Mouse (Mus musculus) spleen, adult 12 weeks (tissue): Measurements from ENCODE around the gene Spo11.

Experiments used
- DNase-seq: peaks from one replicate; pipeline ENCODE4 v3.0.0; 2022; ENCODE audit warnings: low spot score

Spo11 gene

DNA sequence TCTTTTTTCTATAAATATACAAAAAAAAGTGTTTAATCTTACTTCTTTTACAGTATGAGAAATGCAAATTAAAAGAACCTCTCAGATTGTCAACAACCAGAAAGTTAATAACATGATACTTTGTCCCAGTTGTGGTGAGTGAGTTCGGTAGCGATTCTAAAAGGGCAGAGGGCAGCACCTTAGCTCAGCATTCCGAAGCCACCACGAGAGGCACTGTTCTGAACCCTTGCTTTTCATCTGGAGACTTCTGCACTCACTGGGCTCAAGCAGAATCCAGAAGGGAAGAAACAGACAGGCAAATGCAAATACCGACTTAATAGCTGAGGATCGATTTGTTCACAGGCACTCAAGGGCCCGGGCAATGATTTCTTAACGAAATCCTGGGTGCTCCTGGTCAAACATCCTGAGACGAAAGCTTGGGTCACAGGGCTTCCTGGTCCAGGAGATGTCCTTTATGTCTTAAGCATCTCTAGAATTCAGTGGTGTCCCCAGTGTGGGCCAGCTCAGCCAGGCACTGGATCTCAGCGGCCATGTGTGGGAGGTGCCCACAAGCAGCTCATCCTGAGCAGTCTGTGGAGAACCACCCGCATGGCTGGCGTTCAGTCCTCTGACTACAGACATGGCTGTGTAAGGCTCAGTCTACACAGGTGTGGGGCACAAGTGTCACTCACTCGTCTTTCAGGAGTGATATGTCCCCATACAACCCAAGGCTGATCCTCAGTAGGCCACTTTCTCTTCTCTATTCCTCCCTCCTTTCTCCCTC lies 18.3 kb upstream of the Spo11 start:
- DNase-seq, result no peak

GRCm38 (mm10) chr2:172960350-172960749 lies 17.1 kb upstream of the Spo11 start:
- no peak for DNase-seq

GRCm38 (mm10) chr2:172961211-172961610 lies 16.3 kb upstream of the Spo11 start:
- no peak for DNase-seq

DNA sequence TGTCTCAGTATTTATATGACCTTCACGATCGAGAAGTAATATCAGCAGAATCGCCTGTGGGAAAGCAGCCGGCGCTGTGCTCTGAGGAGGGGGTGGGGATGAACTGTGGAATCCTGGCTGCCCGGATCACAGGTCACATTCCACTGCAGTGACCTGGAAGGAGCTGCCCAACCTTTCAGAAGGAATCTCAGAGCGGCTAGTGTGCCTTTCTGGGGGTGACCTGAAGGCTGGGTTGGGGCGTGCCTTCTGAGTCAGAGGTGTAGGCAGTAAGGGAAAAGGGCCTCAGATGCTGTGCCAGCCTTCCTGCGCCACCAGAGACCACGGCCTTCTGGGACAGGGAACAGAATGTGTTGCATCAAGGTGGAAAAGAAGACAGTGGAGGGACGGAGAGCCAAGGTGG lies 12.3 kb upstream of the Spo11 start:
- DNase-seq, result no peak

DNA sequence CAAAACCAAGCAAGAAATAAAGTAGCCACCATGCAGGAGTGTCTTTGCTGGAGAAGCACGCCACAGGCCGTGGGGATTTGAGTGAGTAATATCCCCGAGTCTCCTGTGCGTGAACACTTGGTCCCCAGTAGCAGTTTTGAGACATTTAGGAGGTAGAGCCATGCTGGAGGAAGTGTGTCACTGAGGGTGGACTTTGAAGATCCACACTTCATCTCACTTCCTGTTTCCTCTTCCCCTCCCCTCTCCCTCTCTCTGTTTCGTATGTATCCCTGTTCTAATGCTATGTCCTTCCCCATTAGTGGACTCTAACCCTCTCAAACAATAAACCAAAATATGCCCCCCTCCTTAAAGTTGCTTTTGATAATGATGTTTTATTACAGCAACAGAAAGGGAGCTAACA lies 11.0 kb upstream of the Spo11 start:
- no peak for DNase-seq

DNA sequence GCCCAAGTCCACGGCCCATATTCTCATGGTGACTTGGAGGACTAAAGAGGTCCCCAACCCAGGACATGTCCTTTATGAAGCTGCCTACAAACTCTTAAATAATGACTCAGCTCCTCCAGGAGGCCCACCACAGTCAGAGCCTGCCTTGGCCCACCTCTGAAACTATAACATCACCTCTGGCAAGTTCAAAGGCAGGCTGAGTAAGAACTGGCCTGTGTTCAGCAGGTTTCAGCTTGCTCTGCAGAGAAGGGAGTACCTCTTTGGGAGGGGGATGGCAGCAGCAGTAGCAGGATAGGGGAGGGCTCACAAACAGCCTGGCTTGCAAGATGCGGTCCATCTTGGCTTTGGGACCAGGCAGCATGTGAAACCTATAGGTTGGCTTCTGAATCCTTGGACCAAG lies 5.6 kb upstream of the Spo11 start:
- no peak for DNase-seq

GRCm38 (mm10) chr2:172973806-172974565 lies 3.5 kb upstream of the Spo11 start:
- no peak for DNase-seq

DNA sequence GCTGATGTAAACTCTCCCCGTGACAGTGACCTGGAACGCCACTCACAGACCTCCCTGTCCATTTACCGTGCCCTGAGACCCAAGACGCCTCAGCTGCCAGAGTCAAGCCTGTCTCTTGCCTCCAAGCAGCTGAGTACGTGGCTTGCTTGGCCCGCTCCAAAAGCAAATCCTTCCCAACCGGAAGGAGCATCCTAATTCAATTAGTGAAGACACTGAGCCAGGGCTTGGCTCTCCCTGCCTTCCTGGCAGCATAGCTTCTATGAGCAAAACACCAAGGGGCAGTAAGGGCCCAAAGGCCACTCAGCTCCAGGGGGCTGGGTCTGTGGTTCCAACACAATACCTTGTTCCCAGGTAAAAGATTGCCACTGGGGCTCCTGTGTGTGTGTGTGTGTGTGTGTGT lies 2.8 kb upstream of the Spo11 start:
- DNase-seq, result no peak

GRCm38 (mm10) chr2:172975159-172975558 lies 2.3 kb upstream of the Spo11 start:
- DNase-seq, result no peak

GRCm38 (mm10) chr2:172976661-172977238 lies 750 bp upstream of the Spo11 start:
- DNase-seq, result no peak

DNA sequence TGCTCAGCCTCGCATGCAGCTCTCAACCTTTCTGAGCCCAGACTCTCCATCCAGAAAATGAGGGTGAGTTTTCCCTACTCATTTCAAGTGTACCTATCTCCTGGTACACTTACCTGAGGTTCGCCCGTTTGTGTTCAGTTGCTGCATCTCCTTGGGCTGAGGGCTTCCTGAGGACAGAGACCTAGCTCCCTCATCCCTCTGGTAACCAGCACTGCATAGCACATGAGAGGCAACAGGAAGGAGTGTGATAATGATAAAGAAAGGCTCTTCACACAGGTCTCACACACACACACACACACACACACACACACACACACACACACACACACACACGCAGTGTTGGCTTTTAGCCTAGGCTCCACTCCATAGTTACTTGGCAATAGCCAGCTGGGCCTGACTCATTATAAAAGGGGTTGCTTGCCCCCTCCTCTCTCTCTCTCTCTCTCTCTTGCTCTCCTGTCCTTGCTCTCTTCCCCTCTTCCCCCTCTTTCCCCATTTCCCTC lies 682 bp downstream of the Spo11 start:
- no peak for DNase-seq

GRCm38 (mm10) chr2:172979666-172980345 lies 2.3 kb downstream of the Spo11 start:
- DNase-seq, result no peak

DNA sequence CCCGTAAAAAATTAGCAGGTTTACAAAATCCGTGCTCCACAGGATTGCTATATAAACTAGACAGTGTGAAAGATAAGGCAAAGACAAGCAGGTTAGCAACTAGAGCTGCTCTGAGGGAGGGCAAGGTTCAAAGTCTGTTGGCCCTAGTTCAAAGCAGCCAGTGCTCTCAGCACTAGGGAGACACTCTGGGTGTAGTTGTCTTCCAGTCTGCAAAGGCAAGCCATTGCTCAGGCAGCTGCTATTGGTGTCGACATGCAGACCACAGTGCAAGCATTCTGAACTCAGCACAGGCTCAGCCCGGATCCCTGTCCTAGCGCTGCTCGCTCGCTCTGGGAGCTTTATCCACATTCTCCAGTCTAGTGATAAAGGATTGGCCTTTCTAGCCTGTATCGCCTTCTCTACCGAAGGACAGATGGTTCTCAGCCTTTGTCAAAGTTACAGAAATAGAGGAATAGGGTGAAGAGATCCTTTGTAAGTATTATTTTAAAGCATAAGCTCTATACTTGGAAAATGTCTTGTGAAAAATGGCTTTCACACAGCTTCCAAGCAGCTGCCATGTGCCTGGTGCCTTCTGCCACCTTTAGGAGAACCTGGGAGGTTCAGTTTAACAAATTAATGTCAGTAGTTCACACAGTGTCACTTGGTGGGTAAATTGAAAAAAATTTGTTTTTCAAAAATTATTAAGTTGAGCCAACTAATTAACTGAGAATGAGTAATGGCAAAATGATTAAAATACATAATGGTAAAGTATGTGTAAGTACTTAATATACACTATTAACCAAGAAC lies 5.5 kb downstream of the Spo11 start:
- no peak for DNase-seq

DNA sequence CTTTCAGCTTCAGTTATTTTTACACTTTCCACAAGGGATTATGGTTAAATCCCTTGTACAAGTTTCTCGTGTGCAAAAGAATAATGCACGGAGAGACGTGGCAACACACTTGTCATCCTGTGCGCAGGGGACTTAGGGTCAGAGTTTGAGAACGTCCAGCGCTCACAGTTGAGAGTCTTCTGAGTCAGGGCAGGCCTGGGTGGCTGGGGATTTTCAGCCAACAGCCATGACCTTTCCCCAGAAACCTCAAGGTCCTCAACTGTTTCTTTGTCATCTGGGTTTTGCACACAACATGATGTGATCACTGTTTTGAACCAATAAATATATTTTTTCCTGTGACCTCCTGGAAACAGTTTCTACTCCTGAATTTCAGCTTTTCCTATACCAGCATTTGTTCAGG lies 12.7 kb downstream of the Spo11 start:
- no peak for DNase-seq

- DNase-seq, result peak; percentile 44
Observed at GRCm38 (mm10) chr2:172996207-172996606, 18.7 kb downstream of the Spo11 start.

DNA sequence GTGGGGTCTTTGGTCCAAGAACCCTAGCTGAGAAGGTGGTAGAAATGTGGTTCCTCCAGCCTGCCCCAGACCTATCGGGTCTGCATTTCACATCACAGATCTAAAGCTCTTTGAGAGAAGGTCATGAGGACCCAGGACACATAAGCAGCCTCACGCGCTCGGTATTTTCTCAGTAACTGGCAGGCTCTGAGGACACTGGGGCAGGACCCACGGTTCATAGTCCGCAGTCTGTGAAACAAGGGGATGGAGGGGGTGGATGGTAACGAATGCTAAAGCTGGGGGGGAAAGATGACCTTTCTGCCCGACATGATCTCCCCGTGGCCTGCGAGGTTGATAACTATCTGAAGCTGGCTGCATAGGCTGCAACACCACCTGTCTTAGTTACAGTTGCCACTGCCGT lies 20.2 kb downstream of the Spo11 start:
- DNase-seq, result no peak

DNA sequence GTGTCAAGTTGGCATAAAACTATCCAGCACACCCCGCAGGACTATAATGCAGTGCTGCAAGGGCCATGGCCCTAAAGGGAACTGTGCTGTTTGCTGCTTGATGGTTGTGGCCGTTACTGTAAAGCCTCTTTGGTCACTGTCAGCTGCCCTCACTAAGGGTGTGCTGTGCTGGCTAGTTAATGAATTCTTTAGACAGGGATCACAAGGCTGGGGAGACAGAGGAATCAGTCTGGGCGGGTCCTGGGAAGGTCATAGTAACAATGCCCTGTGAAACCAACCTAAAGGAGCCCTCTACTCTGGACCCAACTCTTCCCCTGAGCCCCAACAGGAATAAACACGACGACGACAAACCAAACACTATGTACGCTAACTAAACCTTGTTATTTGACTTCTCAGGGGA lies 21.0 kb downstream of the Spo11 start:
- no peak for DNase-seq

- peak; percentile 100 for DNase-seq
Observed at GRCm38 (mm10) chr2:172999630-173000284, 22.3 kb downstream of the Spo11 start, which contains the start of gene Rae1. TSS of gene Rae1 (plus strand) at chr2:173000117.

DNA sequence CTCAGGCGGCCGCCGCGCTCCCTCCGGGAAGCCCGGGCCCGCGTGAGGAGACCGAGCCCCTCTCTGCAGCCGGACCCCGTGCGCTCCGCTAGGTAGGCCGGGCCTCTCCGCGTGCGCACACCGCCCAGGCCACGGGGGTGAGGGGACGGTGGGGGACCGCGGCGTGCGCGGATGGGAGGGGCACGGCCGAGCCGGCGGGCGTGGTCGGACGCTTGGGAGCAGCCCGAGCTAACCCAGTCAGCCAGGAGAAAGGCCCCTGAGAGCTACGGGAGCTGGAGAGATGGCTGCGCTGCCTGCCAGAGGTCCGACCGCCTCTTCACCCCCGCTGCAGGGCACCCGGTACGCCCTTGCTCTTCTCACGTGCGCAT lies 22.8 kb downstream of the Spo11 start:
- DNase-seq, result no peak

- DNase-seq, result no peak
Observed at GRCm38 (mm10) chr2:173000921-173001320, 23.4 kb downstream of the Spo11 start.

- no peak for DNase-seq
Observed at GRCm38 (mm10) chr2:173003737-173004136, 26.2 kb downstream of the Spo11 start.
